Mouse (Mus musculus) CH12.LX (cell line): ENCODE data around the gene Abhd2. TPM values are rescaled to one million over a fixed set of nuclear protein-coding genes. Genes with fewer than 3 reads are reported as not detected.

Source experiments
- DNase-seq: peaks from one replicate; pipeline ENCODE4 v3.0.0-alpha.2; 2013; ENCODE audit errors: extremely low read depth
- H3K27ac ChIP-seq: 2 replicates; pipeline ENCODE4 v1.5.1; 2012; ENCODE audit warnings: low read depth, mild to moderate bottlenecking, control low read depth, moderate library complexity; ENCODE audit not compliant: insufficient read depth
- H3K27me3 ChIP-seq: replicated peaks from 2 replicates; pipeline ENCODE3; 2012; ENCODE audit warnings: inconsistent platforms
- H3K36me3 ChIP-seq, 2 experiments: replicated peaks in 1 of 2; 2 replicates each; pipeline versions ENCODE3 to v1.6.1; 2012; ENCODE audit warnings: inconsistent platforms in 1 of 2, low read length in 1 of 2, mild to moderate bottlenecking in 1 of 2, mixed read lengths in 1 of 2, moderate library complexity in 1 of 2; ENCODE audit not compliant: control insufficient read depth in 1 of 2, insufficient read depth in 1 of 2
- H3K4me1 ChIP-seq, 2 experiments: 2 replicates each; pipeline ENCODE4 v1.6.1; 2012; ENCODE audit warnings: inconsistent platforms in 1 of 2, moderate library complexity in 1 of 2; ENCODE audit not compliant: insufficient read depth in 2 of 2, control insufficient read depth in 1 of 2
- H3K4me2 ChIP-seq: 2 replicates; pipeline ENCODE4 v1.6.1; 2012; ENCODE audit warnings: low read depth, mild to moderate bottlenecking, control low read depth; ENCODE audit not compliant: poor library complexity, insufficient read depth, severe bottlenecking
- H3K4me3 ChIP-seq, 3 experiments: fragments of 150-350 bp in 1 of 3; sonication (generic) in 1 of 3; replicated peaks in 1 of 3; 2 replicates each; pipeline versions ENCODE3 to v1.5.1; 2011 to 2012; ENCODE audit warnings: low read depth in 2 of 3, low read length in 2 of 3, mild to moderate bottlenecking in 2 of 3, moderate library complexity in 2 of 3, control low read depth in 1 of 3, improper control_type of control experiment in 1 of 3, inconsistent platforms in 1 of 3, mixed read lengths in 1 of 3; ENCODE audit not compliant: poor library complexity in 1 of 3
- H3K79me2 ChIP-seq: replicated peaks from 2 replicates; pipeline ENCODE4 v1.6.1; 2012; ENCODE audit warnings: mild to moderate bottlenecking, moderate library complexity; ENCODE audit not compliant: control insufficient read depth, poor library complexity, insufficient read depth, severe bottlenecking; ENCODE audit errors: extremely low read depth
- H3K9ac ChIP-seq: 2 replicates; pipeline ENCODE4 v1.6.1; 2012; ENCODE audit warnings: low read depth, mild to moderate bottlenecking, control low read depth, moderate library complexity; ENCODE audit not compliant: insufficient read depth
- H3K9me3 ChIP-seq: replicated peaks from 2 replicates; pipeline ENCODE3; 2012; ENCODE audit warnings: low read length, inconsistent platforms, mixed read lengths
- HCFC1 ChIP-seq: IDR thresholded peaks from 2 replicates; pipeline ENCODE4 v1.6.1; 2012; ENCODE audit warnings: low read depth, mild to moderate bottlenecking, inconsistent platforms, low read length, improper control_type of control experiment
- KAT2A ChIP-seq: IDR thresholded peaks from 2 replicates; pipeline ENCODE4 v1.6.1; 2012; ENCODE audit warnings: low read length, improper control_type of control experiment, inconsistent platforms; ENCODE audit not compliant: insufficient replicate concordance
- MAFK ChIP-seq: IDR thresholded peaks from 2 replicates; pipeline ENCODE4 v1.6.1; 2011; ENCODE audit warnings: low read length, improper control_type of control experiment; ENCODE audit not compliant: insufficient replicate concordance
- MEF2A ChIP-seq: IDR thresholded peaks from 2 replicates; pipeline ENCODE4 v1.6.1; 2014; ENCODE audit warnings: low read depth, mild to moderate bottlenecking, inconsistent platforms, low read length, improper control_type of control experiment, borderline replicate concordance
- MYC ChIP-seq: IDR thresholded peaks from 2 replicates; pipeline ENCODE4 v1.6.1; 2011; ENCODE audit warnings: low read depth, mild to moderate bottlenecking, improper control_type of control experiment, low read length
- NELFE ChIP-seq: IDR thresholded peaks from 2 replicates; pipeline ENCODE4 v1.6.1; 2011; ENCODE audit warnings: low read depth, low read length, improper control_type of control experiment
- POLR2A ChIP-seq: IDR thresholded peaks from 2 replicates; pipeline ENCODE4 v1.6.1; 2011; ENCODE audit warnings: low read depth, mild to moderate bottlenecking, improper control_type of control experiment, low read length
- POLR2AphosphoS2 ChIP-seq: IDR thresholded peaks from 2 replicates; pipeline ENCODE4 v1.6.1; 2011; ENCODE audit warnings: low read depth, low read length, improper control_type of control experiment
- RAD21 ChIP-seq: IDR thresholded peaks from 2 replicates; pipeline ENCODE4 v1.6.1; 2011; ENCODE audit warnings: low read depth, mild to moderate bottlenecking, low read length, improper control_type of control experiment, moderate library complexity
- SIN3A ChIP-seq: IDR thresholded peaks from 2 replicates; pipeline ENCODE4 v1.6.1; 2012; ENCODE audit warnings: low read length, improper control_type of control experiment, inconsistent platforms
- SMC3 ChIP-seq: IDR thresholded peaks from 2 replicates; pipeline ENCODE4 v1.6.1; 2011; ENCODE audit warnings: low read depth, low read length, improper control_type of control experiment
- ZC3H11A ChIP-seq: IDR thresholded peaks from 2 replicates; pipeline ENCODE4 v1.6.1; 2012; ENCODE audit warnings: low read depth, mild to moderate bottlenecking, inconsistent platforms, low read length, improper control_type of control experiment
- ZKSCAN1 ChIP-seq: IDR thresholded peaks from 2 replicates; pipeline ENCODE4 v1.6.1; 2012; ENCODE audit warnings: low read depth, inconsistent platforms, low read length, improper control_type of control experiment, borderline replicate concordance
- ZMIZ1 ChIP-seq: IDR thresholded peaks from 2 replicates; pipeline ENCODE4 v1.6.1; 2012; ENCODE audit warnings: low read depth, mild to moderate bottlenecking, inconsistent platforms, low read length, improper control_type of control experiment
- ZNF384 ChIP-seq: IDR thresholded peaks from 2 replicates; pipeline ENCODE4 v1.6.1; 2012; ENCODE audit warnings: low read depth, low read length, improper control_type of control experiment, inconsistent platforms
- dilution Hi-C: fragments of 300-500 bp; cut with MboI; formaldehyde crosslinking; loops from 2 replicates; pipeline ENCODE4 v1.14.3; 2020; ENCODE audit warnings: low sequenced_read_pairs; ENCODE audit not compliant: extremely low pct_unique_long_range_greater_than_20kb, extremely low pct_ligation_motif_present
- in situ Hi-C: fragments of 300-500 bp; cut with MboI; formaldehyde crosslinking; loops from 3 replicates; pipeline ENCODE4 v1.14.3; 2019; ENCODE audit warnings: low sequenced_read_pairs, low pct_ligation_motif_present, low pct_unique_long_range_greater_than_20kb, mixed read lengths
- polyA plus RNA-seq: library from polyadenylated mRNA; unstranded; fragments of >175 nt; gene quantifications from 2 replicates; pipeline ENCODE4 v1.2.1, GENCODE M21; 2012; ENCODE audit warnings: low read depth; ENCODE audit not compliant: insufficient read length
- total RNA-seq, 2 experiments: library from RNA; depleted of rRNA; stranded (reverse); fragments of 300-350 nt in 1 of 2; fragments of >200 nt in 1 of 2; gene quantifications; 2 replicates each; pipeline ENCODE4 v1.2.3; 2012 to 2014

The Abhd2 gene
- total and polyA plus RNA-seq, 3 experiments, result 6.0 to 15.4 (median 9.9) TPM

GRCm38 (mm10) chr7:79302586-79302985, 29.6 kb downstream of the Abhd2 start:
- in situ Hi-C loops (no loop called here), dilution Hi-C loops (no loop called here)
- H3K36me3 ChIP-seq, result peaks cover 11 to 66% of the 10 kb centered on the region in 2 experiments

GRCm38 (mm10) chr7:79303183-79303761, 30.3 kb downstream of the Abhd2 start:
- H3K9ac ChIP-seq, result no peak overlapping the region
- DNase-seq, result no peak
- no peak overlapping the region for H3K4me2 ChIP-seq
- H3K9me3 ChIP-seq, result no peaks in the 10 kb centered on the region
- no peak overlapping the region for H3K4me3 ChIP-seq
- no peaks in the 10 kb centered on the region for H3K27me3 ChIP-seq
- H3K27ac ChIP-seq, result no peak overlapping the region
- TF ChIP-seq ZNF384 (no peak), SMC3 (no peak)
- H3K36me3 ChIP-seq, result peaks cover 5 to 60% of the 10 kb centered on the region in 2 experiments
- peaks cover 0 to 50% of the 10 kb centered on the region in 2 experiments; a peak in 2 of 4 replicates for H3K4me1 ChIP-seq
- in situ Hi-C loops (no loop called here), dilution Hi-C loops (no loop called here)
- no peaks in the 10 kb centered on the region; the same call in 1 of the 2 replicates for H3K79me2 ChIP-seq

More at GRCm38 (mm10) chr7:79302586-79302985, 29.6 kb downstream of the Abhd2 start:
- Histone ChIP-seq H3K4me1 (peaks cover 0 to 57% of the 10 kb centered on the region in 2 experiments; a peak in 2 of 4 replicates), H3K27ac (no peak overlapping the region), H3K79me2 (no peaks in the 10 kb centered on the region; the same call in 1 of the 2 replicates), H3K4me3 (no peak overlapping the region), H3K9me3 (no peaks in the 10 kb centered on the region), H3K27me3 (no peaks in the 10 kb centered on the region), H3K9ac (no peak overlapping the region), H3K4me2 (no peak overlapping the region)
- no peak for DNase-seq
- no peak for TF ChIP-seq ZMIZ1
- TF ChIP-seq HCFC1, result no peak
- TF ChIP-seq ZKSCAN1, result no peak
- TF ChIP-seq POLR2AphosphoS2, result no peak
- no peak for TF ChIP-seq NELFE
- TF ChIP-seq ZC3H11A, result no peak

GRCm38 (mm10) chr7:79308455-79309030, 35.5 kb downstream of the Abhd2 start:
- in situ Hi-C loops, result no loop called here
- H3K27ac ChIP-seq, result no peak overlapping the region

More at GRCm38 (mm10) chr7:79308455-79309030, 35.5 kb downstream of the Abhd2 start:
- Histone ChIP-seq H3K36me3 (peaks cover 0 to 40% of the 10 kb centered on the region in 2 experiments), H3K9me3 (no peaks in the 10 kb centered on the region), H3K4me3 (no peak overlapping the region), H3K27me3 (no peaks in the 10 kb centered on the region), H3K4me2 (no peak overlapping the region), H3K79me2 (no peaks in the 10 kb centered on the region; the same call in 1 of the 2 replicates), H3K9ac (no peak overlapping the region), H3K4me1 (peaks cover 5 to 49% of the 10 kb centered on the region in 2 experiments)
- no peak for DNase-seq
- TF ChIP-seq RAD21 (no peak), MEF2A (no peak), SIN3A (no peak), POLR2A (no peak), MAFK (no peak), MYC (no peak), KAT2A (no peak), ZKSCAN1 (no peak), HCFC1 (no peak)
- dilution Hi-C loops, result no loop called here
